Mouse (Mus musculus) hindbrain, embryonic 16.5 days (tissue): Measurements from ENCODE around the gene Pgghg. TPM values are rescaled to one million over a fixed set of nuclear protein-coding genes. Genes with fewer than 3 reads are reported as not detected.
"Not testable (repeated sequence)": the region's sequence is repeated elsewhere in the genome, so short reads cannot be mapped to it uniquely, and the experiment has no call there.

ENCODE experiments used
- ATAC-seq: fragments of 200-750 bp; cut with Nextera tagmentation; 2 replicates; pipeline ENCODE4 v1.8.0; 2017; ENCODE audit warnings: moderate TSS enrichment, moderate library complexity
- H3K27ac ChIP-seq: fragments of 300-500 bp; sonication (generic); 2 replicates; pipeline ENCODE4 v1.5.1; 2014; ENCODE audit warnings: low read depth, mild to moderate bottlenecking, control low read depth, low read length, moderate library complexity
- H3K27me3 ChIP-seq: fragments of 300-500 bp; sonication (generic); replicated peaks from 2 replicates; pipeline ENCODE4 v1.6.1; 2014; ENCODE audit warnings: low read length; ENCODE audit not compliant: control insufficient read depth, insufficient read depth
- H3K36me3 ChIP-seq: fragments of 300-500 bp; sonication (generic); 2 replicates; pipeline ENCODE4 v1.6.1; 2014; ENCODE audit warnings: mild to moderate bottlenecking, low read length, moderate library complexity, mixed read lengths; ENCODE audit not compliant: control insufficient read depth, insufficient read depth
- H3K4me1 ChIP-seq: fragments of 300-500 bp; sonication (generic); 2 replicates; pipeline ENCODE4 v1.6.1; 2014; ENCODE audit warnings: low read depth, low read length; ENCODE audit not compliant: control insufficient read depth, insufficient read depth
- H3K4me2 ChIP-seq: fragments of 300-500 bp; sonication (generic); 2 replicates; pipeline ENCODE4 v1.6.1; 2014; ENCODE audit warnings: mild to moderate bottlenecking, low read length, control low read depth, moderate library complexity
- H3K4me3 ChIP-seq: fragments of 300-500 bp; sonication (generic); 2 replicates; pipeline ENCODE4 v1.5.1; 2014; ENCODE audit warnings: mild to moderate bottlenecking, low read length, control low read depth, moderate library complexity
- H3K9ac ChIP-seq: fragments of 300-500 bp; sonication (generic); 2 replicates; pipeline ENCODE4 v1.6.1; 2014; ENCODE audit warnings: low read depth, mild to moderate bottlenecking, control low read depth, low read length, moderate library complexity
- H3K9me3 ChIP-seq: fragments of 300-500 bp; sonication (generic); 2 replicates; pipeline ENCODE4 v1.6.1; 2014; ENCODE audit warnings: mild to moderate bottlenecking, low read length, moderate library complexity; ENCODE audit not compliant: control insufficient read depth
- WGBS: fragments of 180-500 bp; shearing (Covaris S2); extraction: QIAGEN DNeasy Blood & Tissue Kit; methylation state at CpG from one replicate; pipeline ENCODE4 v1.1.7; 2014; 5-methylcytosine and 5-hydroxymethylcytosine counted together
- polyA plus RNA-seq: library from polyadenylated mRNA; unstranded; fragments of >200 nt; fragmentation: Nextera tagmentation; extraction: Ambion mirVana; gene quantifications from 2 replicates; pipeline ENCODE4 v1.2.1, GENCODE M21; 2015

Gene Pgghg
- polyA plus RNA-seq, 1 experiment from 2014 or later = 8.3 TPM

DNA sequence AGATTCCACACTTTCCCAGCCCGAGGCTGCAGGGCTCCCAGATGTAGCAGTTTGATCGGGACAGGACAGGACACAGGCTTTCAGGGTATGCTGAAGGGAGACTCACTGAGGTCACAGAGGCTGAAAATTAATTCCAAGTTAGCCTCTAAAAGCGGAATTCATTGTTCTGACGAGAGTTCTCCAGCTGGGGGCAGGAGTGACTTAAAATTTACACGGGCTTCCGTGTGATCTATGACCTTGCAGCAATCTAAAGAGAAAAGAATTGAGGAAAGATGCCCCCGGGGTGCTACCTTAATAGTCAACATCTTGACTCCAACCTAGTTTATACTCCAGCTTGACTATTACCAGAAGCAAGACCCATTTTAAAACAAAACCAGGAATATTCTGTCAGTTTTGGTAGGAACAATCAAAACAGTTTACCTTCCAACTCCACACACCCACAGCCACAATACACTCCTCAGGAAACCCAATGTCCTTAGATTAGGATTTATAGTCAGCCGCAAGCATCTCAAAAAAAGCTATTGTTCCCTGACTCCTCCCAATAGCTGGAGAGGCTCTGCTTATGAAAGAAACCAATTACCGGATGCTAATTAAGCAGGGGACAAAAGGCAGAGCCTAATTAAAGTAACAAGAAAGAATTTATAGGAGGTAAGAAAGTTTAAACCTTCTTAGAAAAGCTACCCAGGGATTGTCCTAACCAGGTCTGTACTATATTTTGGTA is 18.1 kb downstream of the Pgghg start:
- H3K36me3 ChIP-seq = no peaks in the 10 kb centered on the region
- ATAC-seq = no peak
- no peaks in the 10 kb centered on the region for H3K9me3 ChIP-seq
- H3K4me1 ChIP-seq = no peaks in the 10 kb centered on the region; the same call in 1 of the 2 replicates
- H3K27me3 ChIP-seq = no peaks in the 10 kb centered on the region
- H3K9ac ChIP-seq = no peak overlapping the region
- WGBS = 5% methylated on average over 9 of the region's 9 CpGs
- no peak overlapping the region for H3K4me2 ChIP-seq
- no peak overlapping the region for H3K4me3 ChIP-seq
- H3K27ac ChIP-seq = no peak overlapping the region

DNA sequence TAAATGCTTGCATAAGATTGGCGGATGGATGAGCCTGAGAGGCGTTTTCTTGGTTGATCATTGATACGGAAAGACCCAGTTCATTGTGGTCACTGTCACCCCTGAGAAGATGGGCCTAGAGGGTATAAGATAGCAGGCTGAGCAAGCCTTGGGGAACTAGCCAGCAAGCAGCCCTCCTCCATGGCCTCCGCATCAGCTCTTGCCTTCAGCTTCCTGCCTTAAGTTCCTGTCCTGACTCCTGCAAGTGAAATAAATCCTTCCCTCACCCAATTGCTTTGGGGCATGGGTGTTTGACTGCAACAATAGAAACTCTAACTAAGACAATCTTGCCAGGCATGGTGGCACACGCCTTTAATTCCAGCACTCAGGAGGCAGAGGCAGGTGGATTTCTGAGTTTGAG is 18.8 kb downstream of the Pgghg start:
- ATAC-seq = no peak
- Histone ChIP-seq H3K27ac (no peak overlapping the region), H3K4me3 (no peak overlapping the region), H3K9me3 (no peaks in the 10 kb centered on the region), H3K27me3 (no peaks in the 10 kb centered on the region), H3K4me2 (no peak overlapping the region), H3K4me1 (no peaks in the 10 kb centered on the region; the same call in 1 of the 2 replicates), H3K9ac (no peak overlapping the region), H3K36me3 (no peaks in the 10 kb centered on the region)
- WGBS = 60% methylated on average over 5 of the region's 5 CpGs

DNA sequence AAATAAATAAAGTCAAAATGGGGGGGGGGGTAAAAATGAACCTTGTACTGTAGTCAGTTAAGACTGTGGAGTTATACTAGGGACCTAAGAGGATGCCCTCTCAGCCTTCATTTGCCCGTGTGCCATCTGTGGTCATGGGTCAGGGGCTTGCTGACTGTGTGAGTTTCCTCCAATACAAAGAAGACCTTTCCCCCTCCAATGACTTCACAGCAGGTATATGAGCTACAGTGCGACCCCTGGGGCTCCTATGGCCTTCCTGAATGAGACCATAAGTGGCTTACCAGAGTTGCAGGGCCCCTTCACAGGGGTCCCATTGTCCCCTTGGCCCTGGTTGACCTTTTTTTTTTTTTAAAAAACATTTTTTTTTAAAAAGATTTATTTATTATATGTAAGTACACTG is 20.2 kb downstream of the Pgghg start:
- no peak for ATAC-seq
- Histone ChIP-seq H3K9ac (no peak overlapping the region), H3K4me1 (no peaks in the 10 kb centered on the region), H3K36me3 (no peaks in the 10 kb centered on the region), H3K9me3 (no peaks in the 10 kb centered on the region), H3K27ac (no peak overlapping the region), H3K4me3 (no peak overlapping the region), H3K4me2 (no peak overlapping the region), H3K27me3 (no peaks in the 10 kb centered on the region)
- 65% methylated on average over 2 of the region's 2 CpGs for WGBS

DNA sequence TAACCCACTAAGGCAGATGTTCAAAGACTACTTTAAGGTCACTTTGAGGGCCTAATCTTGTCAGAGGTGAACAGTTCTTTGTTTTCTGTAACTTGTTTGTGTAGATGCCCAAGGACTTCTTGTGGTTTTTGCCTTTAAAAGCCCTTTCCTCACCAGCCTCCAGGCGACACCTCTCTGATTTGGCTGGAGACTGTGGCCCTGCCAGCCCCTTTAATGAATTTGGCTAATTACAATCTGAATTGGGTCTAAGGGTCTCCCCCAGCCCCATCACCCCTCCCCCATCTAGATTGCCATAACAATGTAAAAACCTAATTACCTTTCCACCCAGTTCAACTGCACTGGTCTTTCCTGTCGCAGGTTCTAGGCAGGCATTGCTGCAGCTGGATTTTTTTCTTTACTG is 21.5 kb downstream of the Pgghg start:
- 61% methylated on average over 2 of the region's 2 CpGs for WGBS
- no peak overlapping the region for H3K27ac ChIP-seq

DNA sequence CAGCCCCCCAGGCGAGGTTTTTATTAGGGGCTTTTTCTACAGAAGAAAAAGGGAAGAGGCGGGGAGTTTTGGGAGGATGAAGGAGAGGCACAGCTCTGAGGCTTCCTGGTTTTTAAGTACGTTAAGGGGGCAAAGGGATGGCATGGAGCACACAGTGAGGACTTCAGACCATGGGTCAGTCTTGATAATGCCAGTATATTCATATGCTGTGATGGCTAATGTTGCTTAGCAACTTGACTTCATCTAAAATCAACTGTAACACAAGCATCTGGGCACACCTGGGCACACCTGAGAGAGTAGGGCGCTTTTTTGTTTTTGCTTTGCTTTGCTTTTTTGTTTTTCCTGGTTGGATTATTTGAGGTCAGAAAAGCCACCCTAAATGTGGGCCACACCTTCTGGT is 25.7 kb downstream of the Pgghg start, which contains the start of gene Ifitm1:
Gene Ifitm1, plus strand, starts transcription at position 301 of the 400 bp plus-strand sequence.
- H3K4me3 ChIP-seq = no peak within 1 kb of the TSS
- H3K36me3 ChIP-seq = no peaks in the 10 kb centered on the region
- no peaks in the 10 kb centered on the region for H3K9me3 ChIP-seq
- ATAC-seq = no peak
- no peaks in the 10 kb centered on the region for H3K27me3 ChIP-seq
- no peak within 1 kb of the TSS for H3K27ac ChIP-seq
- H3K4me2 ChIP-seq = no peak within 1 kb of the TSS
- no peaks in the 10 kb centered on the region for H3K4me1 ChIP-seq
- no peak within 1 kb of the TSS for H3K9ac ChIP-seq
- 82% methylated on average over 4 of the region's 4 CpGs for WGBS

More for the DNA sequence above, 21.5 kb downstream of the Pgghg start:
- no peak overlapping the region for H3K4me3 ChIP-seq
- no peaks in the 10 kb centered on the region for H3K9me3 ChIP-seq
- no peaks in the 10 kb centered on the region for H3K4me1 ChIP-seq
- H3K4me2 ChIP-seq = no peak overlapping the region
- no peak overlapping the region for H3K9ac ChIP-seq
- H3K27me3 ChIP-seq = no peaks in the 10 kb centered on the region
- ATAC-seq = no peak
- no peaks in the 10 kb centered on the region for H3K36me3 ChIP-seq

DNA sequence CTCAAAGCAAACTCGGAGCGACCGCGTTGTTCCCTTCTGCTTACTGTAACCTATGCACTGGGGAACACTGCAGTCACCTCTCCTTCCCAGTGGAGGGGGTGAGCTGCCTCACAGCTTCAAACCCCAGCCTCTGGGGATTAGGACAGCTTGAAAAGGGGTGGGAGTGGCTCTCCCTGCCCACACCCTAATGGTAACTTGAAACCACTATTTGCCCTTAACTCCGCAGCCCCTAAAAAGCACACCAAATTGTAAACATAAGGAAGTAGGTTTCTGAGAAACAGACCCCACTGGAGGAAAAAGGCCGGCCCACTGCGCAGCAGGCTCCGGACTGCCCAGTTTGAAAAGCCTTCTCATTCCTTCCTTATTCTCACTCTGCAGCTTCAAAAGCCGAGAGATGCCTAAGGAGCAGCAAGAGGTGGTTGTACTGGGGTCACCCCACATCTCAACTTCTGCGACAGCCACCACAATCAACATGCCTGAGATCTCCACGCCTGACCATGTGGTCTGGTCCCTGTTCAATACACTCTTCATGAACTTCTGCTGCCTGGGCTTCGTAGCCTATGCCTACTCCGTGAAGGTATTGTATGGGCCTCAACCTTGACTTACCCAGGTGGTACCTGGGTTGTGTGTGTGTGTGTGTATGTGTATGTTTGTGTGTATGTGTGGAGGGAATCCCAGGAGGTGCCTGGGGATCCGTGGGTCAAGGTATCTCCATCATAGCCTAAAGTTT is 26.8 kb downstream of the Pgghg start:
- no peak overlapping the region for H3K27ac ChIP-seq
- no peaks in the 10 kb centered on the region for H3K27me3 ChIP-seq
- no peak overlapping the region for H3K4me2 ChIP-seq
- no peak overlapping the region for H3K4me3 ChIP-seq
- H3K4me1 ChIP-seq = no peaks in the 10 kb centered on the region
- WGBS = 9% methylated on average over 14 of the region's 14 CpGs
- no peaks in the 10 kb centered on the region for H3K9me3 ChIP-seq
- no peak for ATAC-seq
- H3K9ac ChIP-seq = no peak overlapping the region
- no peaks in the 10 kb centered on the region for H3K36me3 ChIP-seq

DNA sequence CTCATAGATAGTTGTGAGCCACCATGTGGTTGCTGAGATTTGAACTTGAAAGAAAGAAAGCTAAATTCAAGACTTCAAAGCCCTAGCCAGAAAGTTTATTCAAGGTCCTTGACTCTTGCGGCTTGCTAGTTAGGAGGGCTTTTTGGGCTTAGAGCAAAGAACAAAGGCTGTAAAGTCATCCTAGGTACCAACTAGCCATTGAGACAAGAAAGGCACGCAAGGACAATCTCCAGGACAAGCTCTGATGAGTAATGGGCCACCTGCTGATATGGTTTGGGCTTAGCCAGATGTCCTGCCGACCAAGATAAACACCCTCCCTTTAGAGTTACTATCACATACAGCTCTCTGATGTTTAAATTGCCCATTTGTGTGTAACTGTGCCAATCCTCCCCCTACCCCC is 27.5 kb downstream of the Pgghg start:
- H3K36me3 ChIP-seq, H3K9me3 ChIP-seq, H3K4me3 ChIP-seq, H3K4me2 ChIP-seq, H3K27ac ChIP-seq, ATAC-seq, H3K27me3 ChIP-seq, H3K9ac ChIP-seq, H3K4me1 ChIP-seq: not testable (repeated sequence)
- 27% methylated on average over 3 of the region's 3 CpGs for WGBS

DNA sequence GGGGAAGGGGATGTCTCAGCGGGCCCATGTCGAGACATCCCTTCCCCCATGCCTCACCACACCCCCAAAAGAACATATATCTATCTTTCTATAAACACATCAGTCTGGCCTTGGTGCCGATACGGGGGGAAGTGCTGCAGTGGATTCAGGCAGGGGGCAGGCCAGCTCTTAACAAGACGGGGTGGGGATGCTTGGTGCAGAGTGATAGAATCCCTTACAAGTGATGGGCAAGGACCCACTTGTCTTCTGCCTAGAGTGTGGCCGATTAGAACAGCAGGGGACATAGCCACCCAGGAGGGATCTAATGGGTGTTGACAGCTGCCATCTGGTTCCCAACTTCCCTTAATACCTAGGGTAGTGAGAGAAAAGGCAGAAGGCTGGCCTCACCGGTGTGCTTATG is 29.7 kb downstream of the Pgghg start:
- Histone ChIP-seq H3K4me3 (no peak overlapping the region), H3K36me3 (no peaks in the 10 kb centered on the region), H3K4me1 (no peaks in the 10 kb centered on the region), H3K4me2 (no peak overlapping the region), H3K9me3 (no peaks in the 10 kb centered on the region), H3K27ac (no peak overlapping the region), H3K27me3 (no peaks in the 10 kb centered on the region), H3K9ac (no peak overlapping the region)
- no peak for ATAC-seq
- WGBS = 56% methylated on average over 7 of the region's 7 CpGs

DNA sequence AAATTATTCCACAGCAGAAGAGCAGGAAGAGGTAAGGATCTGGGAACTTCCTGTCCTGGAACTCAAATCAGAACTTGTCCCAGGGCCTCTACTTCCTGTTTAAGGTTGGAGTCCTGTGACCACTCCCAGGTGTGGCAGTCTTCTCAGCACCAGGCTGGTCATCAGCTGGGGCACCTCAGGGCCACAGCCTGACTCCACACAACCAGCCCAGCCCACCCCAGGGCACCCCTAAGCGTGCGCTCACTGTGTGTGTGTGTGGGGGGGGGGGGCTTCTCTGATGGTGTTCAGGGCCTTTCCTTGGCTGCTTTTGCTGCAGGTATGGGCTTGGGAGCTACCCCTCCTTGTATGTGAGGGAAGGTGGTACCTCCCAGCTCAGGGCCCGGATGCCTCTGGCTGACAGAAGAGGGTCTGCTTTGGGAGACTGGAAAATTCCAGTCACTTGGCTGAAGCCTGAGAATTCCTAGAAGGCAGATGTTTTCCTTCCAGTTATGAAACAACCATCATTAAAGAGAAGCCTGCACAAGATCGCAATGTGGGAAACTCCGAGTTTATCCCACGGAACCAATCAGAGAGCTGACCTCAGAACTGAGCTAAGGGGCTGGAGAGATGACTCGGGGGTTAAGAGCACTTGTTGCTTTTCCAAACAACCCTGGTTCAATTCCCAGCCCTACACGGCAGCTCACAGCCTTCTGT is 30.4 kb downstream of the Pgghg start:
- H3K9me3 ChIP-seq = no peaks in the 10 kb centered on the region
- ATAC-seq = no peak

More for the DNA sequence above, 30.4 kb downstream of the Pgghg start:
- Histone ChIP-seq H3K4me3 (no peak overlapping the region), H3K4me1 (no peaks in the 10 kb centered on the region), H3K27me3 (no peaks in the 10 kb centered on the region), H3K9ac (no peak overlapping the region), H3K4me2 (no peak overlapping the region), H3K27ac (no peak overlapping the region), H3K36me3 (no peaks in the 10 kb centered on the region)
- 87% methylated on average over 8 of the region's 8 CpGs for WGBS
